Mouse (Mus musculus) brown adipose tissue, adult 24 weeks (tissue): ENCODE results near the gene Pbsn. TPM values are rescaled to one million over a fixed set of nuclear protein-coding genes. Genes with fewer than 3 reads are reported as not detected.
A peak's percentile ranks its signal among the peaks of the same experiment; 100 is the strongest.
"Not testable (repeated sequence)": the region's sequence is repeated elsewhere in the genome, so short reads cannot be mapped to it uniquely, and the experiment has no call there.

Experiments
- H3K27ac ChIP-seq: fragments of 200-500 bp; replicated peaks from 2 replicates; pipeline ENCODE4 v1.5.1; 2012; ENCODE audit warnings: low read depth, mild to moderate bottlenecking, low read length
- H3K4me1 ChIP-seq: fragments of 200-500 bp; 2 replicates; pipeline ENCODE4 v1.6.1; 2012; ENCODE audit warnings: low read length, mixed read lengths; ENCODE audit not compliant: control insufficient read depth, insufficient read depth, insufficient read length
- H3K4me3 ChIP-seq: fragments of 200-500 bp; 2 replicates; pipeline ENCODE4 v1.5.1; 2012; ENCODE audit warnings: low read depth, mild to moderate bottlenecking, low read length, moderate library complexity; ENCODE audit not compliant: insufficient read depth
- polyA plus RNA-seq: library from polyadenylated mRNA; stranded (reverse); fragments of >200 nt; gene quantifications from 2 replicates; pipeline ENCODE4 v1.2.4, GENCODE M21; 2012; ENCODE audit not compliant: missing spikeins, insufficient read depth, insufficient read length

Pbsn gene
- not detected in 2 replicates for polyA plus RNA-seq

DNA sequence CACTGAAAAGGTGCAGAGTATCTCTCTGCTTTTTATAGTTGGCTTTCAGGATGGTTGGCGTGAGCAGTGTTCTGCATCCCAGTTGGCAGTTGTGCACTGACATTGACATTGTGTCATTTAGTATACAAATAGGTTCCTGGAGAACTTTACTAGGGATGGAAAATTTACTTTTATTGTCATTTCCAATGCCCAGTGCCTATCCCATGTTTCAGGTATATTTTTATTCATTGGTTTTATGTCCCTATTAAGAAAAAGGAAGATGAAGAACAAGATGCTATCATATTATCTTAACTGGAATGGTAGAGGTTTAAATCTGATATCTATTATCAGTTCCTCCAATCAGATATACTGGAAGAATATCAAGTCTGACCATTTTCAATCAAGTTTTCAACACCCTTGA, at the start of gene Pbsn:
Gene Pbsn, minus strand, starts transcription at position 101 of the 400 bp plus-strand sequence.
- no peak within 1 kb of the TSS for H3K4me3 ChIP-seq
- H3K4me1 ChIP-seq = no peaks in the 10 kb centered on the region
- no peak within 1 kb of the TSS for H3K27ac ChIP-seq

DNA sequence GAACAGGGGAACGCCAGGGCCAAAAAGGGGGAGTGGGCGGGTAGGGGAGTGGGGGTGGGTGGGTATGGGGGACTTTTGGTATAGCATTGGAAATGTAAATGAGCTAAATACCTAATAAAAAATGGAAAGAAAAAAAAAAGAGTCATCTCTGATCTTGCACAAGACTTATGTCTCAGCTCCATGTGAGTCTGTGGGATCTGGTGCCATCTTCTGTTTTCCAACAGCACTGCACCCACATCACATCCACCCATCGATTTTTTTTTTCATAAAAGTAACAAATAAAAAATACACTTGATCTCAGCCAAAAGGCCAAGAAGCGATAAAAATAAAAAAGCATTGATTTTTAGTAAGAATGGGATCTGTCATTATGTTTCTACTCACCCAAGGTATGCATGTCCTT, 26.6 kb upstream of the Pbsn start:
- H3K4me3 ChIP-seq, H3K4me1 ChIP-seq, H3K27ac ChIP-seq: not testable (repeated sequence)

DNA sequence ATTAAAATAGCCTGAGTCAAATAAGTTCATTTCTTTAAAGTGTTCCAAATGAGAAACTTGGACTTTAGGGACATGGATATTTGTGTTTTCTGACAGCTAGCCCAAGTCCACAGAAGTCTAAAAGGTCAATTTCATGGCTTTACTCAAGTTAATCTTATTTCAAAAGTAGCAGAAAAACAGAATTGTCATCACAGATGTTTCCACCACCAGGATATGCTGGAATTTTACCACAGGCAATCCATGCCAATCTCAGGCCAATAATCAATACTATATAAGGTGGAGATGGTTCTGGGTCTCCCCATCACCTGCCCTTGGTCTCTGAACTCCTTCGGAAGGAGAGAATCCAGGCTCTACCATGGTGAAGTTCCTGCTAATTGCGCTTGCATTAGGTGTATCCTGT, 11.0 kb upstream of the Pbsn start, which contains the start of gene Gm14744:
Gene Gm14744, plus strand, starts transcription at position 301 of the 400 bp plus-strand sequence.
- H3K4me1 ChIP-seq, H3K27ac ChIP-seq, H3K4me3 ChIP-seq: not testable (repeated sequence)

DNA sequence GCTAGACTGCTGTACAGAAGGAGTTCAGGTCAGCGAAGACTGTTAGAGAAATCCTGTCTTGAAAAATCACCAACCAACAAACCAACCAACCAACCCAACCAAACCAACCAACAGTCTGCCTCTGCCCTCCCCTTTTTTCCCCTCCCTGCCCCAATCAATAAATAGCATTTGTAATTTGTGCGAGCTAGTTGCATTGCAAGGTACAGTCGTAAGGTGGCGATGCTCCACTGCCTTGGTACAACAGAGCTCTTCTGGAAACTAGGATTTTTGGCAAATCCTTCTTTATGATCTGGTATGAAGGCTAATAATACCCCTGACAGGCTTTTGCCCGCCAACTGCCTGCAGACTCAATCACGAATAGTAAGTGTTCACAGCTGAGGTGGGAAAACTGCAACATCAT, 41.4 kb downstream of the Pbsn start:
- H3K4me3 ChIP-seq = no peak overlapping the region
- H3K4me1 ChIP-seq = no peaks in the 10 kb centered on the region
- H3K27ac ChIP-seq = no peak overlapping the region

DNA sequence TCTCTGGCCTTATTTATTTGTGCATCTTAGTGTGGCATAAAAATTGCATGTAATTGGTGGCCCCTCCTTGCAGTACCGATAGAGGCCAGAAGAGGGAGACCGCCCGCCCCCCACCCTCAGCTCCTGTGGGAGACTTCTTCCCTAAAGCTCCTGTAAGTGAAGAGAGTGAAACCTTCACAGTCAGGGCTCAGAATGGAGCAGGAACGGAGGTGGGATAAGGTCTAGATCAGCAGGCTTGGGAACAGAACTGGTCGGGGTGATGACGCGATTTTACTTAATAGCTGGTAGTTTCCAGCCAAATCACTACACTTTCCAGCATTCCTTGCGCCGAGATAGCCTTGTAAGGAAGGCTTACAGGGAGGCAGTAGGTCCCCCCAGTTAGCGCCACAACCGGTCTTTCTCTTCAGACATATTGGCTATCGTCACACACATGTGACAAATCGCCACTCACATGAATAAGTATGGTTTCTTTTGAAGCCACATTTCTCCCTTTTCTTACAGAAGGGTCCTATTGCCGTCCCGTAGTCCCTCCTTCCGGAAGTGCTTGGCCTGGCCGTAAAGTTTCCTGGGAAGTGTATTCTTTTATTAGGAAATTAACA, 42.7 kb downstream of the Pbsn start:
- peak overlapping the region; percentile 92 for H3K27ac ChIP-seq
- H3K4me1 ChIP-seq = no peaks in the 10 kb centered on the region
- peak overlapping the region; percentile 82 for H3K4me3 ChIP-seq

DNA sequence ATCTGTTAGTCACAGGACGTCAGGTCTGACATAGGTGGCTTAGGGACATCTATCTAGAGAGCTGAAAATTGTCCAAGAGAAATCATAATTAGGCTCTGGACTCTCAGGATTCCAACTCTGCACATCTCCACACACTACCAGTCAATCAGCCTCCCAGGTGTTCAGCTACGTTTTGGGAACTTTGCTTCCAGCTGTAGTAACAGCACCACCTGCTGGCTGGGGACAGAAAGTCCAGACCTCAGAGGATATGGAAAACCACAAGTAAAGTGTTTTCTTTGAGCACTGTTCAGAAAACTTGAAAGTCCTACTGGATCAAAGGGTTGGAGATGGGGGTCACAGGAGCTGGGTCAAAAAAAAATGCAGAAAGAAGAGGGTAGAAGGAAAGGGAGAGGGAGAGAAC, 44.8 kb downstream of the Pbsn start:
- Histone ChIP-seq H3K4me1 (no peaks in the 10 kb centered on the region), H3K27ac (no peak overlapping the region), H3K4me3 (no peak overlapping the region)

DNA sequence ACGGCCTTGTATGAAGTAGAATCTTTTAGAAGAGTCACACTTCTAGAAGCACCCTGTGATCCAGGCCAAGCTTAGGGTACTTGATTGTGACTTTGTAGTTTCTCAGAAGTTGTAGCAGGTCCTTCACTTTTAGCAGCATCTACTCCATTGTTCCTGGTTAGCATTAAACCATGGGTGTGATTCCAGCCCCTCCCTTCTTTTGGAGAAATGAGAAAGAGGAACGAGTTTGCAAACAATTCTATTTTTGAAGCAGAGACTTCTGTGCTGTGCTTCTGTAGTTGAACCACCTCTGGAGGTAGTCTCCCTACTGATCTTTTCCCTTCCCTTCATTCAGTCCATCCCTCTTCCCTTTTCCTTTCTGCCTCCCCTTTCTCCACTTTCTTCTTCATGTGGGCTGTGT, 51.1 kb downstream of the Pbsn start:
- no peaks in the 10 kb centered on the region for H3K4me1 ChIP-seq
- H3K4me3 ChIP-seq = no peak overlapping the region
- no peak overlapping the region for H3K27ac ChIP-seq

DNA sequence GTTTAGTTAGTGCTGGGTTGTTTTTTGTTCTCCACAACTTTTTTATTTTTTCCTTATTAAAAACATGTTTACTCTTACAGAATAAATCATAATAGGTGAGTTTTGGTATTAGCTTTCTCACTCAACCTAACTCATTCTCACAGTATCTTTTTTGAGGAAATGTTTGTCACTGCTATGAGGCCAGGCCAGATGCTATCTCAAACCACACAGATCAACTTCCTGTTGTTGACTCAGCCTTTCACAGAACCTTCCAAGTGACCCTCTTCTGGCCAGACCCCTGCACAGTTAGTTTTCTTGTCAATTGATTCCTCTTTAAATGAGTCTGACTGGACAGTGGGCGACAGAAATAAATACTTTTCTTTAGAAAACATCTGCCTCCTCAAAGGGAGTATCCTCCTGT, 51.9 kb downstream of the Pbsn start:
- H3K4me3 ChIP-seq = no peak overlapping the region
- H3K27ac ChIP-seq = no peak overlapping the region
- 0 out of 2 replicates have a peak, but pooled peaks cover under 1% of the 10 kb centered on the region for H3K4me1 ChIP-seq

DNA sequence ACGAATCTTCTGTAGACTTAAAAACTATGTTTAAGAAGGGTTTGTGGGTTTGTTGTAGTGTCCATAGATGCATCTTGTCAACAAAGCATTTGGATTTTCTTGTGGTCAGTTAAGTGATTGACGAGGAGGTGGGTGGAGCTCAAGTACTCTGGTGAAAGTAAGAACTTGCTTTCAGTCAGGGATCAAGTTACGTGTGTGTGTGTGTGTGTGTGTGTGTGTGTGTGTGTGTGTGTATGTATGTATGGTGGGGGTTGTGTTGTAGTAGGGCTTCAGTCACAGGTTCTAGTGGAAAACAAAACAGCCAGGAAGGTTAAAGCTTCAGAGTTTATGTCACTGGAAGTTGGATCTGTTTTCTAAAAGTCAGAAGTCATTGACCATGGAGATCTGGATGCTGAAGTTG, 53.9 kb downstream of the Pbsn start:
- Histone ChIP-seq H3K4me3 (no peak overlapping the region), H3K4me1 (0 out of 2 replicates have a peak, but pooled peaks cover 2% of the 10 kb centered on the region), H3K27ac (no peak overlapping the region)

DNA sequence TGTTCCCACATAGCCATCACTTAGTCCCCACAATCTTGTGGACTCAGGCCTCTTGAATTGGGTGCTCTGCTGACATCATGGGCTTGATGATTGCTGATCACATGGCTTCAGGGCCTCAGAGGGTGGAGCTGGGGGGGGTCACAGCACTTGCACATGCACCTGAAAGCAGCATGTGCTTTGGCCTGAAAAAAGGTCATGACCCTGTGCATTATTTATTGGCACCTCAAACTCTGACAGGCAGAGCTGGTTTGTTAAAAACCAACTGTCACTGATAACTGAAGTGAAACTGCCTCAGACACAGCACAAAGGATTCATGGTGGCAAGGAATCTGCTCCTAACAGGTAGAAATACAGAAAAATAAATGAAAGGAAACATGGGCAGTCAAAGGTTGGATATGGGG, 55.6 kb downstream of the Pbsn start:
- 0 out of 2 replicates have a peak, but pooled peaks cover 4% of the 10 kb centered on the region for H3K4me1 ChIP-seq
- H3K27ac ChIP-seq = no peak overlapping the region
- no peak overlapping the region for H3K4me3 ChIP-seq

DNA sequence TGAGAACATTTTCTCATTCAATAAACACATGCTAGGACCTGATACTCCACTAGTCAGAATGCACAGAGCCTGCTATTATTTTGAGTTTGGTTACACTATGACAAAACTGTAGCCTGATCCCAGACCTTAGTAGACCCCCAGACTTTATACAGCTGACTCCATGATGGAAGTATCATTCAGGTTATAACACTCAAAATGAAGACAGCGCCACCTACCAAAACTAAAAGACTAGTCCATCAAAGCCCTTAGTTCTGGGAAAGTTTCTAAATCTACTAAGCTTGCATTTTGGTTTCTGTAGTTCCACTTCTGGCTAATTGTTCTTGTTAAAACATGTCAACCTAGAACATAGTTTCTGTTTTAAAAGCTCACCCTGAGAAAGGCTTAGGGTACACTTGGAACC, 56.5 kb downstream of the Pbsn start:
- H3K4me3 ChIP-seq = no peak overlapping the region
- peaks cover 4% of the 10 kb centered on the region; the same call in 1 of the 2 replicates for H3K4me1 ChIP-seq
- H3K27ac ChIP-seq = no peak overlapping the region

DNA sequence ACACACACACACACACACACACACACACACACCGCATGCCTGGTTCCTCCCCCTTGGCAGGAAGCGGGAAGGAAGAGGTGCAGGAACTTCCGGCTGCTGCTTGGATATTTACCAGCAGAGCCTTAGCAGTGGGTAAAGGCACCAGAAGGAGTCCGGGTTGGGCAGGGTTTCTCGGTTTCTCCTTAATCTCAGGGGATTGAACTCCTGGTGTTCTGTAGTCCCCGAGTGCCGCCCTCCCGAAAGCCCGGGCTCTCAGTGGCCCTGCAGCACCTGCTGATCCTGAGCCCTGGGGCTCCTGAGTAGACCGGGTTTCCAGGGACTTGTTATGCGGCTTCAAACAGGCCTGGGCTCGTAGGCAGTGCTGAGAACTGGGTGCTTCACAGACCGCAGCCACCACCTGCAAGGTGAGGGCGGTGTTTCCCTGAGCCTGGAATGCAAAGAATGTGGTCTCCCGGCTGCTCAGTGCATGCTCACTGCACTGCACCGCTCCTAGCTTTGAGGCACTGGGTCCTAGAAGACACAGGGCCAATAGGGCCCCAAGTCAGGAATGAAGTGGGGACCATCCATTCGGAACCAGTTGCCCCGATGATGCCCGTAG, 57.1 kb downstream of the Pbsn start, which contains the start of gene Prkx:
Gene Prkx, minus strand, starts transcription at position 41 of the 598 bp plus-strand sequence.
- Histone ChIP-seq H3K4me1 (peaks cover 4% of the 10 kb centered on the region; the same call in 1 of the 2 replicates), H3K27ac (peak within 1 kb of the TSS; percentile 97), H3K4me3 (peak within 1 kb of the TSS; percentile 82)

DNA sequence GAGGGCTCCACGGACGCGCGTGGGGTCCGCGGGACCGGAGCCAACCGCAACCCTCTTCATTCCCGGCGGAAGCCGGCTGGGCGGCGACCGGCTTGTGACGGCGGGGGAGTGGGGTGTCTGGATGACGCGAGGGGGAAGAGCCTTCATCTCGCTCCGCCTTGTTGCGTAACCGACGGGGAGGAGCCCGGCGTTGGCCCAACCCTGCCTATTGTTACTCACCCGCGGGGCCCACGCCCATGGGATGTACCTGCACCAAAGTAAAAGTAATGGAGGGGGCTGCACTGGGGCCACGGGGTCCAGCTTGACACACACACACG, 57.6 kb downstream of the Pbsn start:
- peak overlapping the region; percentile 97 for H3K27ac ChIP-seq
- peaks cover 4% of the 10 kb centered on the region; the same call in 1 of the 2 replicates for H3K4me1 ChIP-seq
- H3K4me3 ChIP-seq = peak overlapping the region; percentile 82

DNA sequence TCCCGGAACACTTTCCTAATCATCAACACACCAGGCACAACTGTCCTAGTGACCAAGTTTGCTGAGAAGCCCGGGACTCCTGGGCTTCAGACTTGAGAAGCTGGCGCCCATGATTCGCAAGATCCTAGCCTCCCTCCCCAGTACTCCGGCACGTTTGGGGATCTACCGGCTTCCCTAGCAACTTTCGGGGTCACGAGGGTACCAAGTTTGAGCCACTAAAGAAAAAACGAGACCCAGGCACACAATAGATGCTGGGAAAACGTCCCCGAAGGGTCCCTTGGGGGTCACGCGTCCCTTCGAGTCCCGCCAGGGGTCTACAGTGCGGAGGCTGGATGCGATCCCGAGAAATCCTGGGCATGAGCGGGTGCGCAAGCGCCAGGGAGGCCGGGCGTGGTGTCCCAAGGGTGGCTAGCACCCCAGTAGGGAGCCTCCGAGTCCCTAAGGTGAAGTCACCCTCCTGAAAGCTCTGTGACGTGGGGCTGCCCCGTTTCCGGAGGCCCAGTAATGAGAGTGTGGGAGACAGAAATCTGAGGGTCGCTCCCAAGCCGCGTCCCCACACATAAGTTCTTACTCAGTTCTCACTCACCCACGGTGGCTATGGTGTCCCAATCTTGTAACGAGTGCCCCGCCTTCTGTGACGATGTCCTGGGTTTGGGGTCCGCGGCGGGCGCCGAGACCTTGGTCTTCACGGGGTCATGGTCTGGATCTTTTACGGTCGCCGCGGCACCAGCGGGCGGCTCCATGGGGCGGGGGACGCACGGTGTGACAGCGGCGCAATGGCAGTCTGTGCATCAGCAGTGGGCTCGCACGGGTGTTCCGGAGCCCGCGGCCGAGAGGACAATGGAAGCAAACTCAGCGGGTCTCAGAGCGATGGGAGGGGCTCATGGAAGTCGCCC, 58.2 kb downstream of the Pbsn start:
- Histone ChIP-seq H3K4me3 (peak overlapping the region; percentile 82), H3K4me1 (peaks cover 4% of the 10 kb centered on the region; the same call in 1 of the 2 replicates), H3K27ac (peak overlapping the region; percentile 93)

DNA sequence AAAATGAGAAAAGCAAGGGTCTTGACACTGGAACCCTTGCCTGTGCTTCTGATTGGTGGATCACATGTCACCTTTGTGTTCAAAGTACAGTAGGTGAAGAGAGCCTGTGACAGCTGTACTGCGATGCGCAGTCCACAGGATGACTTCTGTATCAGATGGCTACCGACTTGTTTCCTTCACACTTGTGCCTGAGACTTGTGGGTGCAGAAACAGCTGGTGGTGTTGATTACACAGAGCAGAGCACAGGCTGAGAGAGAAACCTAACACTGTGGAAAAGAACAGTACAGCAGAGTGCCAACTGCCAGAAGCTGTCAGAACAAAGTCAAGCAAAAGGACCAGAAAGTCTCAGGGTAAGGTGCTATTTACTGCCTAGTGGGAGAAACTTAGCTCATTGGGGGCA, 64.7 kb downstream of the Pbsn start:
- Histone ChIP-seq H3K27ac (no peak overlapping the region), H3K4me1 (peaks cover 2% of the 10 kb centered on the region; the same call in 1 of the 2 replicates), H3K4me3 (no peak overlapping the region)
